Mouse (Mus musculus): ENCODE results near the gene Sirt1. TPM values are rescaled to one million over a fixed set of nuclear protein-coding genes. Genes with fewer than 3 reads are reported as not detected.

Sirt1 gene
- 0.28 and 0.56 TPM in 2 replicates for polyA plus RNA-seq (2012)

DNA sequence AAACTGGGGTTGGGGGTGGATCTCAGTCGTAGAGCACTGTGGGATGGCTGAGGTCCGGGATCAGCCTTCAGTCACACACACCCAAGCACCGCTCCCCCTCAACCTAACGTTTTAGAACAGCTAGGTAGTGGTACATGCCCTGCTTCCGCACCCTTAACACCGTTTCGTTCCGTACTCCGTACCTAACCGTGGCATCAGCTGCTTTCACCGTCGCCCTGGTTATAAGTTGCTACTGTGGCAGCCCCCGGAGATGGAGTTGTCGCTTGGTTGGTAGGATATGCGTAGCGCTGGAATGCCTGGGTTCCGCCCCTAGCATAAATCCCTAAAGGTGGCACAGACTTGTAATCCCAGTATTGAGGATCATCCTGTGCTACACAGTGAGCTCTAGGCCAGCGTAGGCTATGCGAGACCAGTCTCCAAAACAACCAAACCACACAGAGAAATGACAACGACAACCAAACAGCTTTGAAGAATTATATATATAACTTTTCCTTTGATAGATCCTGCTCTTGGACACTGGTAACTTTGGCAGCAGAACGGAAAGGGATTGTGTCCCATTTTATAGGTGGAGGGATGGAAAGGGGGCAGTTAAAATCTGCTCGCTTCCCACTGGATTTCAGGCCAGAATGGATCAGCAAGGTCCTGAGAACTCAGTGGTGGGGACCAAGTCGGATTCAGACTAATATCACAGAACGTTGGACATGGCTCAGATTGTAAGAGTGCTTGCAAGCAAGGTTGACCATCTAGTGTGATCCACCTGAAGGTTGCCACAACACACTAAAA lies at the start of gene Sirt1:
Sirt1 (minus strand) TSS at position 207 of the 783 bp plus-strand sequence.
- H3K27me3 ChIP-seq (ENCODE audit: control insufficient read depth): peaks cover 10% of the 10 kb centered on the region
- H3K4me1 ChIP-seq (ENCODE audit: control insufficient read depth): peaks cover 31% of the 10 kb centered on the region
- TF ChIP-seq GATA1 (IDR thresholded peaks at IDR 0.05; ENCODE audit: low read length) (no peak), TAL1 (IDR thresholded peaks at IDR 0.05; ENCODE audit: low read length) (no peak)
- no peaks in the 10 kb centered on the region for H3K9me3 ChIP-seq (ENCODE audit: control insufficient read depth, low read length)
- peak within 1 kb of the TSS; percentile 71 for H3K4me3 ChIP-seq (replicated peaks)
- H3K36me3 ChIP-seq (ENCODE audit: control insufficient read depth): no peaks in the 10 kb centered on the region

GRCm38 (mm10) chr10:63429785-63430305 lies 48.3 kb upstream of the Sirt1 start, which contains the start of gene Ctnna3:
TSS of gene Ctnna3 (plus strand) at chr10:63430098.
- H3K4me1 ChIP-seq (ENCODE audit: control insufficient read depth): peaks cover 82% of the 10 kb centered on the region
- H3K36me3 ChIP-seq (ENCODE audit: control insufficient read depth): no peaks in the 10 kb centered on the region; the same call in 1 of the 2 replicates
- TF ChIP-seq GATA1 (IDR thresholded peaks at IDR 0.05; ENCODE audit: low read length) (no peak), TAL1 (IDR thresholded peaks at IDR 0.05; ENCODE audit: low read length) (no peak)
- peak within 1 kb of the TSS; percentile 85 for H3K4me3 ChIP-seq (replicated peaks)
- H3K9me3 ChIP-seq (ENCODE audit: control insufficient read depth, low read length): no peaks in the 10 kb centered on the region
- no peaks in the 10 kb centered on the region for H3K27me3 ChIP-seq (ENCODE audit: control insufficient read depth)

DNA sequence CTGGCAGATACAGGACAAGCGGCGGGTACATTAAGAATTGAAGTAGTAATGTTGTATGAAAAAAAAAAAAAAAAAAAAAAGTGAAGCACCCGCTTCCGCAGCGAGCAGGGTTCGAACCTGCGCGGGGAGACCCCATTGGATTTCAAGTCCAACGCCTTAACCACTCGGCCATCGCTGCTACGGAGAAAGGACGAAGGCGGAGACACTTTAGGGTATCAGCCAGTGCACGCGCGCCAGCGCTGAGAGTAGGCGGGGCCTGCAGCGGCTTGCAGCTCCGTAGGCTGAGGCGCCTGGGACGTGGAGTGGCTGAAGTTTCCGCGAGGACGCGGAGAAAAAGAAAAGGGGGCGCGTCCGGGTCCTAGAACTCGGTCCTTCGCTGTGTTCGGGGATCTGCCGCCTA lies 47.9 kb upstream of the Sirt1 start:
- no peaks in the 10 kb centered on the region for H3K9me3 ChIP-seq (ENCODE audit: control insufficient read depth, low read length)
- H3K27me3 ChIP-seq (ENCODE audit: control insufficient read depth): no peaks in the 10 kb centered on the region
- no peak for TF ChIP-seq GATA1 (IDR thresholded peaks at IDR 0.05; ENCODE audit: low read length)
- TF ChIP-seq TAL1 (IDR thresholded peaks at IDR 0.05; ENCODE audit: low read length): no peak
- no peaks in the 10 kb centered on the region; the same call in 1 of the 2 replicates for H3K36me3 ChIP-seq (ENCODE audit: control insufficient read depth)
- peaks cover 82% of the 10 kb centered on the region for H3K4me1 ChIP-seq (ENCODE audit: control insufficient read depth)
- H3K4me3 ChIP-seq (replicated peaks): peak overlapping the region; percentile 85

DNA sequence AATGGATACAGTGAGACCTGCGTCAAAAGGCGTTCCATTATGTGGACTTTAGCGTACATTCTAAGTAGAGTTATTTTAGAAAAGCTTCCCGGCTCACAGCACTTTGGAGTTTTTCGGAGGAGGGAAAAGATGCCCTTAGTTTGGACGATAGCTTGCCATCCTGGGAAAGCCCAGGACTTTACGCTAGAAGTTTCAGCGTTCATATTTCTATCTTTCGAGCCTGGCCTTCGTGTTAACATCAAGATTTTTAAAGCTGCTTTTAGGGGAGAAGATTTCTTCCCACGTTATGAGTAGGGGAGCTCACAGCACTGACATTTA lies 47.5 kb upstream of the Sirt1 start:
- Histone ChIP-seq H3K4me1 (ENCODE audit: control insufficient read depth) (peaks cover 82% of the 10 kb centered on the region), H3K9me3 (ENCODE audit: control insufficient read depth, low read length) (no peaks in the 10 kb centered on the region), H3K36me3 (ENCODE audit: control insufficient read depth) (no peaks in the 10 kb centered on the region; the same call in 1 of the 2 replicates), H3K4me3 (replicated peaks) (peak overlapping the region; percentile 85), H3K27me3 (ENCODE audit: control insufficient read depth) (no peaks in the 10 kb centered on the region)
- no peak for TF ChIP-seq GATA1 (IDR thresholded peaks at IDR 0.05; ENCODE audit: low read length)
- no peak for TF ChIP-seq TAL1 (IDR thresholded peaks at IDR 0.05; ENCODE audit: low read length)

DNA sequence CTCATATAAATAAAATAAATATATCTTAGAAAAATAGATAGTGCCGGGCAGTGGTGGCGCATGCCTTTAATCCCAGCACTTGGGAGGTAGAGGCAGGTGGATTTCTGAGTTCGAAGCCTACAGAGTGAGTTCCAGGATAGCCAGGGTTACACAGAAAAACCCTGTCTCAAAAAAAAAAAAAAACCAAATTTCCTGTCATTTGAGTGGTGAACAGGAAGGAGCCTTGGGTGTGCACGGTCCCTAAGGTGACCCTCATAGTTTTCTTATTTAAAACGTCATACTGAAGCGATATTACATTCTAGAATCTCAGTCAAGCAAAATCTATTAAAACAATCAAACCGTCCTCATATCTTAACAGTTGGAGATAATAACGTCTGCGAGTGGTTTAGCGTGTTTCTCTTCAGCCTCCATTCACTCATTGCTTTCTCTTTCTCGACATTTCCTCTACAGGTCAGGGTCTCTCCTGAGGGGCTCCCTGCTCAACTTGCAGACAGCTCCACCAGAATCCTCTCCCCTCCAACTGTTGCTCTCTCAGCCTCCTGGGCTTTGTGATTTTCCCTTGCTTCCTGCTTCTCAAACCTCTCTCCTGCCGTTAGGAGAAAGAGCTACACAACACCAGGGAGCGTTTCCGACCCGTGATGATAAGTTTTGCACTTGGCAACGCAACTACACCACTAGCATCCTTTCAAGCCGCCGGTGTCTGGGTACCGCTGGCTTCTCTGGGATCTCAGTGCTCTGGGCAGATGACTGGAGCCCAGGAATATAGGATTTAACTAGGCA lies 46.9 kb upstream of the Sirt1 start:
- H3K36me3 ChIP-seq (ENCODE audit: control insufficient read depth): no peaks in the 10 kb centered on the region; the same call in 1 of the 2 replicates
- H3K4me3 ChIP-seq (replicated peaks): peak overlapping the region; percentile 85
- no peak for TF ChIP-seq TAL1 (IDR thresholded peaks at IDR 0.05; ENCODE audit: low read length)
- TF ChIP-seq GATA1 (IDR thresholded peaks at IDR 0.05; ENCODE audit: low read length): no peak
- H3K4me1 ChIP-seq (ENCODE audit: control insufficient read depth): peaks cover 84% of the 10 kb centered on the region
- H3K9me3 ChIP-seq (ENCODE audit: control insufficient read depth, low read length): no peaks in the 10 kb centered on the region
- H3K27me3 ChIP-seq (ENCODE audit: control insufficient read depth): no peaks in the 10 kb centered on the region

- no peaks in the 10 kb centered on the region for H3K9me3 ChIP-seq (ENCODE audit: control insufficient read depth, low read length)
- H3K27me3 ChIP-seq (ENCODE audit: control insufficient read depth): no peaks in the 10 kb centered on the region
- no peaks in the 10 kb centered on the region; the same call in 1 of the 2 replicates for H3K36me3 ChIP-seq (ENCODE audit: control insufficient read depth)
- no peak overlapping the region for H3K4me3 ChIP-seq (replicated peaks)
- TF ChIP-seq TAL1 (IDR thresholded peaks at IDR 0.05; ENCODE audit: low read length) (no peak), GATA1 (IDR thresholded peaks at IDR 0.05; ENCODE audit: low read length) (no peak)
- H3K4me1 ChIP-seq (ENCODE audit: control insufficient read depth): peaks cover 84% of the 10 kb centered on the region
Observed at GRCm38 (mm10) chr10:63427146-63427545, 45.6 kb upstream of the Sirt1 start.

GRCm38 (mm10) chr10:63424475-63424814 lies 42.9 kb upstream of the Sirt1 start:
- peaks cover 67% of the 10 kb centered on the region for H3K4me1 ChIP-seq (ENCODE audit: control insufficient read depth)
- peaks cover 4% of the 10 kb centered on the region; the same call in 1 of the 2 replicates for H3K27me3 ChIP-seq (ENCODE audit: control insufficient read depth)
- H3K9me3 ChIP-seq (ENCODE audit: control insufficient read depth, low read length): 0 out of 2 replicates have a peak, but pooled peaks cover 2% of the 10 kb centered on the region
- H3K36me3 ChIP-seq (ENCODE audit: control insufficient read depth): no peaks in the 10 kb centered on the region
- TF ChIP-seq GATA1 (IDR thresholded peaks at IDR 0.05; ENCODE audit: low read length) (no peak), TAL1 (IDR thresholded peaks at IDR 0.05; ENCODE audit: low read length) (no peak)
- no peak overlapping the region for H3K4me3 ChIP-seq (replicated peaks)

GRCm38 (mm10) chr10:63423591-63424474 lies 42.3 kb upstream of the Sirt1 start:
- Histone ChIP-seq H3K4me3 (replicated peaks) (peak overlapping the region; percentile 38), H3K27me3 (ENCODE audit: control insufficient read depth) (peaks cover 4% of the 10 kb centered on the region; the same call in 1 of the 2 replicates), H3K36me3 (ENCODE audit: control insufficient read depth) (no peaks in the 10 kb centered on the region), H3K9me3 (ENCODE audit: control insufficient read depth, low read length) (0 out of 2 replicates have a peak, but pooled peaks cover 2% of the 10 kb centered on the region), H3K4me1 (ENCODE audit: control insufficient read depth) (peaks cover 63% of the 10 kb centered on the region)
- TF ChIP-seq GATA1 (IDR thresholded peaks at IDR 0.05; ENCODE audit: low read length) (peak; percentile 57), TAL1 (IDR thresholded peaks at IDR 0.05; ENCODE audit: low read length) (peak; percentile 68)

Measured in erythroblast, embryonic 14.5 days (primary cell).